Mouse (Mus musculus): ENCODE results near the gene Pla2g4a.

Pla2g4a gene

DNA sequence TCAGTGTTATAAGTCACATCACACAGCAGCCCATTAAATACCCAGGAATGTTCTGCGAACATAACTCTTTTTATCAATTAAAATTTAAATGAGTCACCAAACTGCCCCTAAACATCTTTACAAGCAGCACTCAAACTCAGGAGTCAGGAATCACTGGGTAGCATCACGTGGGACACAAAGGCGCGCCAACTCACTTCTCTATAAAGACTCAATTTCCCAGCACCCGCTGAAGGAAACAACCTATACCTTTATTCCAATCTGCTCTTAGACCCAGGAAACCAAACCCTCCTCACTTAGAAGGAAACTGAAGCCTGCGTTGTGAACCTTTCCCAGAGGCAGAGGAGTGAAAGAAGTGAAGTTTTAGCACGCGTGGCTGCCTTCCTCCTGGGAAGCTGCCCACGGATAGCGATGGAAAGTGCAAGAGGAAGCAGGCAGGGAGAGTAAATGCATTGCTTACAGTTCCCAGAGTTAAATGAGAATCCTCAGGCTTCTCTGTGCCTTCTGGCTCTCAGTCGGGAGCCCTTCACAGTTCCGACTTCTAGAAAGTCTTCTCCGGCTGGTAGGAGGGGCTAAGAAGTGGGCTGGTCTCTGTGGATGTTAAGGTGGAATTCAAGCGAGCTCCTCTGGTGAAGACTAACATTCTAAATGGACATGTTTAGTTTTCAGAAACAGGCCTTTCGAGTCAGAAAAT, at the start of gene Pla2g4a:
Pla2g4a (minus strand) TSS at position 557 of the 691 bp plus-strand sequence.
- no peak for DNase-seq (ENCODE audit: low read depth, low spot score)

DNA sequence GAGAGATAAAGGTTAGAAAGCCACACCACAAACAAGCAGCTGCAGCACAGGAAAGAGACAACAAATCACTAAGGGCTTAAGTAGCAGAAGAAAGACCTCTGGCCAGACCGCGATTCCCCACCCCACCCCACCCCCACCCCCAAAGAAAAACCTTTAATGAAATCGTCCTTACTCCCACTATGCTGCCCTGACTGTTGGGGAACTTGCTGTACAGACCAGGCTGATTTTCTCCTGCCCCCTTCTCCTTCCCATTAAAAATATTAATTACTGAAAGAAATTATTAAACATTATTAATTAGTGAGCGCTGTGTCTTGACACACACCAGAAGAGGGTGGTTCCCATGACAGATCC, 49.5 kb upstream of the Pla2g4a start:
- no peak for DNase-seq (ENCODE audit: low read depth, low spot score)

DNA sequence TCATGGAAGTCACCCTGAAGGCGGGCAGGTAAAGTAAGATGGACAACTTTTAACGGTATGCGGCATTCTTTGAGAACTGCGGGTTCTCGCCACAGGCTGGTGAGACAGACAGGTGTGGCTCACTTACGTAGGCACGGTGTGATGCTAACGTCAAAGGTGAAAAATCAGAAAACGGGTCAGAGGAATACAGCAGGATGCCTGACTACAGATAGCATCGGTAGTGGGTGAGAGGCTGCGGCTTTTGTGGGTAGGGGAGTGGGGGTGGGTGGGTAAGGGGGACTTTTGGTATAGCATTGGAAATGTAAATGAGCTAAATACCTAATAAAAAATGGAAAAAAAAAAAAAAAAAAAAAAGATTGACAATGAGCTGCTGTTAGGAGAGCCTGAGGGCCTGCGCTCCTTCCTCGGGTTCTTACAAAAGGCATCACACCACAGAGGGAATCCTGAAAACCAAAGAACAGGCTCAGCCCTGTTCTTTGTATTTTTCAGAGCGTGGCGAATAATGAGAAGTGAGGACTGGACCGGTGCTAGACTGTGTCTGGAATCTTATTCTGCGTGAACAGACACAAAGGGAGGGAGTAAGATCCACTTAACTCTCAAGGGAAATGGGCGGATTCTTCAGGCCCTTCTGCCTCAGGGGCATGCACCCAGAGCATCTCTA, 49.0 kb upstream of the Pla2g4a start:
- no peak for DNase-seq (ENCODE audit: low read depth, low spot score)

DNA sequence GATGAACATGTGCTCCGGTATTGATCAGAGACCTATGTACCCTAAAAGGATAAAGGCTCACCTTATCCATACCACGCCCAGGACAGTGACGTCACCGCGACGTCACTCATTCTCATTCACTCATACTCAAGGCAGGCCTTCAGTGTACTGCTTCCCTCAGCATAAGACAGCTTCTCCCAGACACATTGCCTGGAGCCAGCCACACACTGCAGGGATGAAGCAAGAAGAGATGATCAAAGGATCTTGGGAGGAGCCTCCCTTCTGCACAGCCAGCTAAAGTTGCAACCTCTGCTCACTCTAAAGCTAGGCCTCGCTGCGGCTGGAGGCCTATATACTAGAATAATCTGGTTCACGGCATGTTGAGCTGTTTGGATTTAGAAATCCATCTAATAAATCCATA, 48.0 kb upstream of the Pla2g4a start:
- DNase-seq (ENCODE audit: low read depth, low spot score), result no peak

DNA sequence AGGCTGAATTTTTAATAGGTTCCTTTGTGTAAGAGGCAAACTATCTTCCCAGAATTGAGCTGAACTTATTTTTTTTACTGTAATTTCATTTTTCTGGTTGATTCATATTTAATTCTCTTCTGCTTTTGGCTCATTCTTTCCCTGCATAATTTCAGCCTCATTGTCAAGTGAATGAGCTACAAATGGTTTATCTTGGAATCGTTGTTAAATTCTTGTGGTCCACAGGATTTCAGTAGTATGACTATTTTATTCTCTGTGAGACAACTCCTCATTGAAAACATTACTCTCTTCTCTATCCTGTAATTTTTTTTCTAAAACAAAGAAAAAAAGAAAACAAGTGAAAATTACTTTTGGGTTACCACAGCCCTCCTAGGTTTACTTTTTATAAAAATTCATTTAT, 14.5 kb upstream of the Pla2g4a start:
- DNase-seq (ENCODE audit: low read depth, low spot score), result no peak

DNA sequence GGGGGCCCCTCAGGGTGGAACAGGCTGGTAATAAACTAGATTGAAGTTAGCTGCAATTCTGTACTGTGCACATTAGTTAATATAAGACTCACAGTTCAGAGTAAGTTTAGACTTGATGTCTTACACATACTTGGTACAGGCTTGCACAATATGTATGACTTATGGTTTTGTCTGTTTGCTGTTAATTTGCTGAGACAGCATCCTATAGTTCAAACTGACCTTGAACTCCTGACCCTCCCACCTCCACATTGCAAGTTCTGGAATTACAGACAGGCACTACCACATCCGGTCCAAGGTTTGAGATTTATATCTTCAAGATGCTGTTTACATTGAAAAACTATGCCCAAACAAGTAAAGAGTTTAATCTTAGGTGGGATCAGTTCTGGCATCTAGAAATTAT, 4.7 kb upstream of the Pla2g4a start:
- DNase-seq (ENCODE audit: low read depth, low spot score), result no peak

DNA sequence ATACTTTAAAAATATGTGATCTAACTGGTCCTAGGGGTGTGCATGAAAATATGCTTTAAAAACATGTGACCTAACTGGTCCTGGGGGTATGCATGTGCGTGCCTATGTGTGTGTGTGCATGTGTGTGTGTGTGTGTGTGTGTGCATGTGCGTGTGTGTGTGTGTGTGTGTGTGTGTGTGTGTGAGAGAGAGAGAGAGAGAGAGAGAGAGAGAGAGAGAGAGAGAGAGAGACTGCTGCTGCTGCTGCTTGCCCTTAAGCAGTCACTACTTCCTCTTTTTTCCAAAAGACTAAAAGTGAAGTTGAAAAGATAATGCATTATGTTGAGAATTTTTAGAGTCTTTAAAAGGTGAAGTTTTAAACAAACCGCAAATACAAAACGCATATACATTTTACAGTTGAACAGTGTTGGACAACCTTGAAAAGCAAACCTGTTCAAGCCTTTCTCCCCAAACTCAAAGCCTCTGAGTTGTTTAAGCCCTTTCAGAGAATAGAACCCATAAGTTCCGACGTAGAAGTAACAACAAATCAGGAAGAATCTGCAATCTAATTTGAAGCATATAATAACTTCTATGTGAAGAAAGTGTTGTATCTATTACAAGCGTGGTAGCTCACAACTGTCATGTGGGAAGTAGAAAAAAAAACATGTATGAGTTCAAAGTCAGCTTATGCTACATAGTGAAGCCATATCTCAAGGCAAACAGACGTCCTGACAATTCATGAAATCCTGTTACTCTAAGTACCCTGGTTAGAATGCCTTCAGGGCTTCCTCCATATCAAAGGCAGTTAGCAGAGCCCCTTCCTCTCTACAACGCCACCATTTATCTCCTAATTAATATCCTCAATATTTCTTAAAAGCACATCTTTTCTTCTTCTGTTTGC, 574 bp upstream of the Pla2g4a start:
- DNase-seq (ENCODE audit: low read depth, low spot score), result peak; percentile 41

DNA sequence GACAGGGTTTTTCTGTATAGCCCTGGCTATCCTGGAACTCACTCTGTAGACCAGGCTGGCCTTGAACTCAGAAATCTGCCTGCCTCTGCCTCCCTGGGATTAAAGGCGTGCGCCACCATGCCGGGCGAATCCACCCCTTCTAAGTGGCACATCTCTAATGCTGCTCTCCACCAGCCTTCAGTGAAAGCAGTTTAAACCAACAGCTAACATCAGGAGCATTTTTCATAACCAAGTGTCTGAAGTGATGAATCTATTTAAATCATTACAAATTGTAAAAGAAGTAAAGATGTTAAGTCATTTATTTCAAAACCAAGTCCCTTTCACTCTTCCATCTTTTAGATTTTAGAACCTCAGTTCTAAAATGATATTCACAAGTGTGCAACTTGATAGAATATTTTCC, 839 bp downstream of the Pla2g4a start:
- DNase-seq (ENCODE audit: low read depth, low spot score), result no peak

DNA sequence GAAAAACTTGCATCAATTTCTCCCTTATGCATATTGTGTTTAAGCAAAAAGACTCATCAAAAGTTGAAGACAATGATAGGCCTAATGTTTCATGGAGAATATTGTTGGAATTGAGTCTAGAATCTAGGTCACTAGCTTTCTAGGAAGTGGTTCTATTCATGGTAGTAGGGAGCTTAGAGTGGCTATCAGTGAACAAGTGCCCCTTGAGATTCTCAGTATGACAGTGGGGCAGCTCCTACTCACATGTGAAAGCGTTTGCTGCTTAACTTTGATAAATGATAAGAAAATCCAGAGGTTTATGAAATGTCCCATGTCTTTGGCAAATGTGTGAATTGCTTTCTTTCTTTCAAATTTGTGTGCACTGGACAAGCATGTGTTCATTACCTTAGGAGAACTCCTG, 2.0 kb downstream of the Pla2g4a start:
- no peak for DNase-seq (ENCODE audit: low read depth, low spot score)

DNA sequence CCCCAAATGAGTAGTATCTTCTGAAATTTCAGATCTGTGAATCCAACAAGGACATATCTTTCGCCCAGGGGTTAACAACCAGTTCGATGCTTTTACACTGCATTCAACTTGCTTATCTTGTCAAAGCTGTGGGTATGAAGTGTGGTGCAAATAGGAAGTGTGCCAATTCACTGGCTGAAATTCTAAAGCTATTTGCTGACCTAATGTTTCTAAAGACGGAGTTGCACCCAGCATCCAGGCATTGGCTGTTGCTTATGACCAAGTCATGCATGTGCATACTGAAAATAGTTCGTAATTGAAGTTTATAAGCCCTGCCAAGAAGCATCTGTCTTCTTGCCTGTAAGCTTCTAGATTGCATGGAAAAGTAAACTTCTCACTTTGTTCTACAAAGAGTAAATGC, 5.6 kb downstream of the Pla2g4a start:
- no peak for DNase-seq (ENCODE audit: low read depth, low spot score)

DNA sequence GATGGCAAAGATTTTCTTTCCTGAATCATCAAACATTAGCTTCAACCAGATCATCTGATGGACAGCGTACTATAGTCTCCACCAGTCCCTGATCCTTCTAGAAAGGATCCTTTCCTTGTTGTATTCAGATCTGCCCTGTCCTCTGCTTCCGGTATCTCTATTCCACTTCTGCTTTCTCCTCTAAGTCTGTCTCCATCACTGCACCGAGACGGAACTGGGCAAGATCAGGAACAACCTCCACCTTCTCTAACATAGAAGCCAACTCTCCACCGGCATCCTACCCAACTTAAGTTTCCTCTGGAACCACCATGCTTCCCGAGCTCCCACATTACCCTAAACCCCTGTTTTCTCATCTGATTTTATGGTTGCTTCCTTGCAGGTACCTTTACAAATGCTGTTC, 7.1 kb downstream of the Pla2g4a start:
- no peak for DNase-seq (ENCODE audit: low read depth, low spot score)

DNA sequence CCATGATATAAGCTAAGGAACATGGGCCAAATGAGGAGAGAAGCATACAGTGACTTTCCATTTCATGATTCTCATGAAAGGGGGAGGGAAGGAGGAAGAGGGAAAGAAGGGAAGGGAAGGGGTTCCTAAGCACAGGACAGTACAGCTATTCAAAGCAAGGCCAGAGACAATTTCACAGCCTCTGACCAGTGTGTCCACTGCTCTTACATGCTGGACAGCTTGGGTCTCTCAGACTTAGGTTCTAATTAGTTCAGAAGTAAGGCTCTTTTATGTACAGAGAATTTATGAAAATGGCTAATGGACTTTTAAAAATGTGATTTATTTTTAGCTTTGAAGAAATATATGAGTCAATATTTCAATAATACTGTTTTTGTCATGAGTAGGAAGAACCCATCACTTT, 9.0 kb downstream of the Pla2g4a start:
- DNase-seq (ENCODE audit: low read depth, low spot score), result no peak

DNA sequence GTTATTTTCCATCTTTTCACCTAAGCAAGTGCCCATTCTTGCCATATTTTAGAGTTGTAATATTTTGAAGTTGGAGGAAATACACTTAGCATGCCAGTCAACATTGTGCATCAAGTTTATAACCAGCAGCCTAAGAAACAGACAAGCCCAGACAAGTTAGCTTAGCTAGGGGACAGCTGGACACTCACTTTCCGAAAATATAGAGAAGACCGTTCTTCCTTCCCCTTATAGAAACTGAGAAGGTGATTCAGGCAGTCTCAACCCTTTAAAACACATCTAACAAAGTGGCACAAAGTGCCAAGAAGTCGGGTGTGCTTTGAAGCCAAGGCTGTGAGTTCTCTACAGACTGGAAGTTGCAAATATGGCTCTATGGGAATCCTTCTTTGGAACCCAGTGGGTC, 10.4 kb downstream of the Pla2g4a start:
- DNase-seq (ENCODE audit: low read depth, low spot score), result no peak

DNA sequence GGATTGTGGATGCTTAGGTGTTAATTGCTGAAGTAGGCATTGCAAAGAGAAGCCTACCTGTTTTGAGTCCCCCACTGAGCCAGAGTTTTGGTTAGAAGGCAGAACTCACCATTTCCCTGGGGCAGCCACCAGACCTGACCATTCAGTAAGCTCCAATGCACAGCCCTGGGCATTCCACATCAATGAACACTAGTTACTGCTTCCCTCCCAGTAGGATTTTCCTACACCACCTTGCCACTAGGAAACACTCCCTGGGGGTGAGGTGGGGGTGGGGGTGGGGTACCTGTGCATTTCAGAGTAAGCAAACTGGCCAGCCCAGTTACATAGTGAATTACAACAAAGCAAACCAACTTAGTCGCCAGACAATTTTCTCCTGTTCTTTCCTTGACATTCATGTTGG, 10.8 kb downstream of the Pla2g4a start:
- DNase-seq (ENCODE audit: low read depth, low spot score), result no peak

DNA sequence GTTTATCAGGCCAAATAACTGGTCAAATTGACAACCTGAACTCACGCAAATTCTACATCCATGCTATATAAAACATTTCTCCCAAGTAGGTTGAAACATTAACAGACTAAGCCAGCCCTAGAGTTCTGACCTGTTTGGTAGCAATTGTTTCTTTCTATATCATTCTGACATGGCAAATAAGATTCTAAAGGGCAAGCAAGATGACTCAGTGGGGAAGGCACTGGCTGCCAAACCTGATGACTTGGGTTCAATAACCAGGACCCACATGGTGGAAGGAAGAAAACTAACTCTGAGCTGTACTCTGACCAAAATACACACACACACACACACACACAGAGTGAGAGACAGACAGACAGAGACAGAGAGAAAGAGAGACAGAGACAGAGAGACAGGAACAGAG, 11.8 kb downstream of the Pla2g4a start:
- no peak for DNase-seq (ENCODE audit: low read depth, low spot score)

DNA sequence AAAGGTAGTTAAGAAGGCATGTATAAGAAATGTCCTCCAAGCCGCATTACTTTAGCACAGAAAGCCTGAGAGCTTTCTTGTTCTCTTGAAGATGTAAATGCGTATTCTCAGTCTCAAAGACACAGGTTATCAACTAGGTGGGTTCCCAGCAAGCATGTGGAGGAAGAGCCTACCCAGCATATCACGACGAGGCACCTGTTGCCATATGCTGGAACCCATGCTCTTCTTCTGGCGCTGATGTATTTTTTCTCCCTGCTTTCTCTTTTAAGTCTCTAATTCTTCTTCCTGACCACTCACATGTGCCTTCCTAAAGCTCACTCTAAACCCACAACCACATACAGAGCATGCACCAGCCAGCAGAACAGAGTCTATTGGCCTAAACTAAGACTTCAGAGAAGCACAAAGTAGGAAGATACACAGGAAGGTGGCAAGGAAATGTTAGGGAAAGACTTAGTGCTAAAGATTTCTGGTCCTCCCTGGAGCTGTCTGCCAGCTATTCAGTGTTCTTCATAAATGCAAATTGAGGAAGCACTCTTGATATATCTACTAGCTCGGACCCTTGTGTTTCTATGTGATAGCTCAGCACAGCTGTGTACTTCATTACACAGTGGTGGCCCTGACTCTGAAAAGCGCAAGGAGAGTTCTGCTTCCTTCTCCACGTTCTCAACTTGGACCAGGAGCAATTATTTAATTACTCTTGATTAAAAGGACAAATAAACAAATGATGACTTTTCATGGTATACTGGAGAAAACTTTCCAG, 12.8 kb downstream of the Pla2g4a start:
- DNase-seq (ENCODE audit: low read depth, low spot score), result no peak

DNA sequence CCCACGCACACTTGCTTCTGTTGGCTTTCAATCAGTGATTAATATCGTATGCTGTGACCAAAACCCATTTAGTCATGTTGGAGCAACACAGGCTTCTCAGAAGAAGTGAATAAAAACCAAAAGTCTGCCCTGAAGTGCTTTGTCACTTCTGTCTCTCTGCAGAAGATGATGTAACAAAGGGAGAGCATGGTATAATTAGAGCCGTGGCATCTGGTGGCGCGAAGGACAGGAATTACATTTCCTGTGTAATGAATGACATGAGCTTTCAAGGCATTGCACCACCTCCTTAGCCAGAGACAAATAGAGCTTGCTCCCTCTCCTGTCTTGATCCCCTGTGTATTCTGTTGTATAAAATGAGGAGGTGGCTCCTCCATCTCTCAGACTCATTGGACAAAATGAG, 14.1 kb downstream of the Pla2g4a start:
- no peak for DNase-seq (ENCODE audit: low read depth, low spot score)

DNA sequence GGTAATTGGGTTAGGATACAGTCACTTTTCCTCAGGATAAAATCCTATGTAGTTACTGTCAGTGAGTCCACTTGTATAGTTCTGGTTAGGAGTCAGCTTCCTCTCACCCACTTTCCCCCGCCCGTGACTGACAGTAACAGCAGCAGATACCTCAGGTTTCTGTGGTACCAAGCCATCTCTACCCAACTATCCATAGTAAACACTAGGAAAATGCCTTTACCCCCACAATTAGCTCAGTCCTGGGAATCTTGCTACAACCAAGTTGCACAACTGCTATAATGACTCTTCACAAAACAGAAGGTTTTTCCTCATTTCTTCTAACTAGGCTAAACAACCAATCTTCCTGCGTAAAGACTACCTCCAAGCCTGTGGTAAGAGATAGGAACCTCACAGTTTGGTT, 14.7 kb downstream of the Pla2g4a start:
- DNase-seq (ENCODE audit: low read depth, low spot score), result no peak

DNA sequence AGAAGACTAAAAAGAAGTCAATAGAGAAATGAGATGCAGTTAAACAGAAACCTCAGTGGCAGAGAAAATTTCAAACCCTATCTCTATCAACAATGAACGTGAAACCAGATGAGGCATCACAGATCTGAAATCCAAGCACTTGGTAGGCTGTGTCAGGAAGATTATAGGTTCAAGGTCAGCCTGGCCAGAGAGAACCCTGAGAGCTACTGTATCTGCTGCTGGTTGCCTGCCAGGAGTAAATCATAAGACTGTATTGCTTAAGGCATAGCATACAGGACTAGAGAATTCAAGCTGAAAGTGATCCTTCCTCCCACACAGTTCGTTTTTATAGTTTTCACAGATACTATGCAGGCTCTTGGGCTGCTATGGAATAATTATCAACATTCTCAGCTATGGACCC, 17.5 kb downstream of the Pla2g4a start:
- DNase-seq (ENCODE audit: low read depth, low spot score), result no peak

DNA sequence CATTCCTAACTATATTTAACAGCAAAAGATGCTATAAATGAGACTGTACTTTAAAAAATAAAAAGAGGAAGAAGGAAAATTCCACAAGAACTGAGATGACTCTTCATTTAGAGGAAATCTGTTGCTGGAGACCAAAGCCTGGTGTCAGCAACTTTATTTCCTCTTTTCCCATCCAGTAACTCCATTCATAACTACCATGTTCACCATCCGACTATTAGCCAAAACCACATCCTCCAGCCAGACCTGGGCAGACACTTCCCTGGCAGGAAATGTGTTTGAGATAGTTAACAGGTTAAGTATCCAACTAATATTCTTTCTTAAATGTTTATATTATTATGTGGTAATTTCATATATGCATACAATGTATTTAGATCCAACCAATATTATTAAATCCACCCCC, 20.8 kb downstream of the Pla2g4a start:
- no peak for DNase-seq (ENCODE audit: low read depth, low spot score)

DNA sequence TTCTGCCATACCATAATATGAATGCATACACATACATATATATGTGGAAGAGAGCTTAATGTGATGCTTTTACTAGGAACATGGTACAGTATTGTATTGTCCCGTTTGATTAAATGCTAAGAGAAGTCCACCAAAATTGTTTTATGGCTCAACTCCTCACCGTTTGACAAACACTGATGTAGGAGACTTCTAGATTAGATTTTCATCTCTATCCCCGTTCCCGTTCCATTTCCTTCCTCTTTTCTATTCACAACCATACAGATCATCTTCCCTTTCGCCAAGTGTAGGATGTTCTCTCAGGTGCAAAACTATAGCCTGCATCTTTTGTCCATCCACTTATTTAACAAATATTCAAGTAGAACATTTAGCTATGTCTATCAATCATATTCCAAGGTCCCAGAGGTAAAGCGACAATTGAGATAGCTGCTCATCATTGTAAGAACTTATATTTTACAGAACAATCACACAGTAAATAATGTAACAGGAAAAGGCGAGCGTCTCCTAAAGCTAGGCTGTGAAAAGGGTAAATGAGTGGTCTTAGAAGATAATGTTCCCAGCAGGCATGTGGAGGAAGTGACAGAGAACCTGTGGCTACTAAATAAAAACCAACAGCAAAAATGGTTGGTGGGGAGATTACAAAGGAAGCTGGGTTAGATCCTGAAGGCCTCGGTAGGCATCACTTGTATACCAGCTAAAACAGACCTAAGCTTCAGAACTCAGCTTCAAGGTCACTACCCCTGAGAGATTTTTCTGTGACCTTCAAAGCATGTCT, 21.6 kb downstream of the Pla2g4a start:
- no peak for DNase-seq (ENCODE audit: low read depth, low spot score)
